Mouse (Mus musculus) liver, embryonic 12.5 days (tissue): ENCODE data around the gene Prr19. TPM values are rescaled to one million over a fixed set of nuclear protein-coding genes. Genes with fewer than 3 reads are reported as not detected.

Experiments used
- ATAC-seq: fragments of 200-750 bp; cut with Nextera tagmentation; 2 replicates; pipeline ENCODE4 v1.8.0; 2017; ENCODE audit warnings: moderate number of reproducible peaks, mild to moderate bottlenecking, moderate library complexity
- H3K27ac ChIP-seq: fragments of 300-500 bp; sonication (generic); 2 replicates; pipeline ENCODE4 v1.5.1; 2016; ENCODE audit warnings: mild to moderate bottlenecking
- H3K27me3 ChIP-seq: fragments of 300-500 bp; sonication (generic); replicated peaks from 2 replicates; pipeline ENCODE4 v1.6.1; 2016; ENCODE audit warnings: mild to moderate bottlenecking, moderate library complexity
- H3K36me3 ChIP-seq: fragments of 300-500 bp; sonication (generic); 2 replicates; pipeline ENCODE4 v1.6.1; 2016; ENCODE audit warnings: mild to moderate bottlenecking, moderate library complexity
- H3K4me1 ChIP-seq: fragments of 300-500 bp; sonication (generic); 2 replicates; pipeline ENCODE4 v1.6.1; 2016
- H3K4me2 ChIP-seq: fragments of 300-500 bp; sonication (generic); 2 replicates; pipeline ENCODE4 v1.6.1; 2016; ENCODE audit warnings: mild to moderate bottlenecking, moderate library complexity
- H3K4me3 ChIP-seq: fragments of 300-500 bp; sonication (generic); 2 replicates; pipeline ENCODE4 v1.5.1; 2016; ENCODE audit warnings: mild to moderate bottlenecking, moderate library complexity
- H3K9ac ChIP-seq: fragments of 300-500 bp; sonication (generic); 2 replicates; pipeline ENCODE4 v1.6.1; 2016; ENCODE audit warnings: mild to moderate bottlenecking, moderate library complexity
- H3K9me3 ChIP-seq: fragments of 300-500 bp; sonication (generic); replicated peaks from 2 replicates; pipeline ENCODE4 v1.6.1; 2016; ENCODE audit warnings: mild to moderate bottlenecking, moderate library complexity
- WGBS: fragments of 180-500 bp; shearing (Covaris S2); methylation state at CpG from one replicate; pipeline ENCODE4 v1.1.7; 2016; ENCODE audit not compliant: insufficient replicate concordance; 5-methylcytosine and 5-hydroxymethylcytosine counted together
- polyA plus RNA-seq: library from polyadenylated mRNA; unstranded; fragments of >200 nt; fragmentation: Nextera tagmentation; extraction: Ambion mirVana; gene quantifications from 2 replicates; pipeline ENCODE4 v1.2.1, GENCODE M21; 2016

Prr19 gene
- polyA plus RNA-seq, 1 experiment from 2014 or later: 0.10 TPM

GRCm38 (mm10) chr7:25269545-25270271 lies 31.5 kb upstream of the Prr19 start:
- Histone ChIP-seq H3K36me3 (peaks cover 28% of the 10 kb centered on the region), H3K9ac (peak overlapping the region; percentile 93), H3K27me3 (no peaks in the 10 kb centered on the region), H3K9me3 (no peaks in the 10 kb centered on the region), H3K4me2 (peak overlapping the region; percentile 89), H3K4me3 (peak overlapping the region; percentile 81), H3K27ac (peak overlapping the region; percentile 89), H3K4me1 (peaks cover 84% of the 10 kb centered on the region)
- ATAC-seq: no peak
- 71% methylated on average over 8 of the region's 8 CpGs for WGBS

- WGBS: 88% methylated on average over 35 of the region's 35 CpGs
- peak overlapping the region; percentile 95 for H3K27ac ChIP-seq
- no peaks in the 10 kb centered on the region for H3K27me3 ChIP-seq
- H3K9ac ChIP-seq: peak overlapping the region; percentile 93; the same call in 1 of the 2 replicates
- no peak for ATAC-seq
- H3K4me1 ChIP-seq: peaks cover 87% of the 10 kb centered on the region
- peak overlapping the region; percentile 89; the same call in 1 of the 2 replicates for H3K4me2 ChIP-seq
- H3K9me3 ChIP-seq: no peaks in the 10 kb centered on the region
- no peak overlapping the region for H3K4me3 ChIP-seq
- H3K36me3 ChIP-seq: peaks cover 32% of the 10 kb centered on the region
Observed at GRCm38 (mm10) chr7:25270652-25271633, 30.3 kb upstream of the Prr19 start.

GRCm38 (mm10) chr7:25271651-25272444 lies 29.4 kb upstream of the Prr19 start:
- 87% methylated on average over 30 of the region's 30 CpGs for WGBS
- Histone ChIP-seq H3K4me2 (0 out of 2 replicates have a peak overlapping the region, but pooled peaks have one; percentile 2), H3K27ac (peak overlapping the region; percentile 95), H3K4me1 (peaks cover 87% of the 10 kb centered on the region), H3K27me3 (no peaks in the 10 kb centered on the region), H3K9me3 (no peaks in the 10 kb centered on the region), H3K4me3 (no peak overlapping the region), H3K36me3 (peaks cover 32% of the 10 kb centered on the region), H3K9ac (peak overlapping the region; percentile 36; the same call in 1 of the 2 replicates)
- no peak for ATAC-seq

- no peaks in the 10 kb centered on the region for H3K27me3 ChIP-seq
- peak overlapping the region; percentile 66 for H3K4me2 ChIP-seq
- H3K9ac ChIP-seq: peak overlapping the region; percentile 53
- WGBS: 87% methylated on average over 38 of the region's 38 CpGs
- peak overlapping the region; percentile 95 for H3K27ac ChIP-seq
- no peak for ATAC-seq
- peaks cover 91% of the 10 kb centered on the region for H3K4me1 ChIP-seq
- H3K4me3 ChIP-seq: peak overlapping the region; percentile 29; the same call in 1 of the 2 replicates
- no peaks in the 10 kb centered on the region for H3K9me3 ChIP-seq
- H3K36me3 ChIP-seq: peaks cover 32% of the 10 kb centered on the region
Observed at GRCm38 (mm10) chr7:25272445-25273258, 28.6 kb upstream of the Prr19 start.

- Histone ChIP-seq H3K4me2 (peak overlapping the region; percentile 66), H3K36me3 (peaks cover 32% of the 10 kb centered on the region), H3K9ac (peak overlapping the region; percentile 53), H3K27me3 (no peaks in the 10 kb centered on the region), H3K4me3 (peak overlapping the region; percentile 29), H3K27ac (peak overlapping the region; percentile 95), H3K9me3 (no peaks in the 10 kb centered on the region), H3K4me1 (peaks cover 98% of the 10 kb centered on the region)
- peak; percentile 83 for ATAC-seq
- WGBS: 72% methylated on average over 22 of the region's 22 CpGs
Observed at GRCm38 (mm10) chr7:25273259-25274241, 27.7 kb upstream of the Prr19 start.

GRCm38 (mm10) chr7:25274571-25274970 lies 26.6 kb upstream of the Prr19 start:
- H3K4me1 ChIP-seq: peaks cover 95% of the 10 kb centered on the region
- 31% methylated on average over 5 of the region's 5 CpGs for WGBS
- H3K9ac ChIP-seq: peak overlapping the region; percentile 53
- H3K4me3 ChIP-seq: 0 out of 2 replicates have a peak overlapping the region, but pooled peaks have one; percentile 3
- no peaks in the 10 kb centered on the region for H3K9me3 ChIP-seq
- peaks cover 32% of the 10 kb centered on the region for H3K36me3 ChIP-seq
- H3K27ac ChIP-seq: peak overlapping the region; percentile 95
- peak overlapping the region; percentile 66 for H3K4me2 ChIP-seq
- no peaks in the 10 kb centered on the region for H3K27me3 ChIP-seq
- ATAC-seq: 0 out of 2 replicates have a peak, but pooled peaks have one; percentile 5

- Histone ChIP-seq H3K27ac (peak overlapping the region; percentile 95), H3K4me2 (peak overlapping the region; percentile 66), H3K4me1 (peaks cover 95% of the 10 kb centered on the region)
Observed at GRCm38 (mm10) chr7:25274996-25275395, 26.2 kb upstream of the Prr19 start.

GRCm38 (mm10) chr7:25275555-25276298 lies 25.5 kb upstream of the Prr19 start:
- Histone ChIP-seq H3K9ac (peak overlapping the region; percentile 44), H3K27me3 (no peaks in the 10 kb centered on the region), H3K27ac (peak overlapping the region; percentile 97), H3K36me3 (peaks cover 30% of the 10 kb centered on the region), H3K9me3 (no peaks in the 10 kb centered on the region), H3K4me2 (peak overlapping the region; percentile 7; the same call in 1 of the 2 replicates), H3K4me1 (peaks cover 95% of the 10 kb centered on the region), H3K4me3 (no peak overlapping the region)
- WGBS: 68% methylated on average over 9 of the region's 9 CpGs
- no peak for ATAC-seq

More at GRCm38 (mm10) chr7:25274996-25275395, 26.2 kb upstream of the Prr19 start:
- Histone ChIP-seq H3K9me3 (no peaks in the 10 kb centered on the region), H3K36me3 (peaks cover 32% of the 10 kb centered on the region), H3K4me3 (0 out of 2 replicates have a peak overlapping the region, but pooled peaks have one; percentile 3), H3K27me3 (no peaks in the 10 kb centered on the region), H3K9ac (peak overlapping the region; percentile 53)
- WGBS: 77% methylated on average over 3 of the region's 3 CpGs
- ATAC-seq: no peak

GRCm38 (mm10) chr7:25277405-25277804 lies 23.8 kb upstream of the Prr19 start:
- H3K4me3 ChIP-seq: peak overlapping the region; percentile 67
- H3K27me3 ChIP-seq: no peaks in the 10 kb centered on the region
- H3K9ac ChIP-seq: peak overlapping the region; percentile 87
- peak overlapping the region; percentile 99 for H3K4me2 ChIP-seq
- H3K9me3 ChIP-seq: no peaks in the 10 kb centered on the region
- 88% methylated on average over 4 of the region's 4 CpGs for WGBS
- no peak for ATAC-seq
- H3K27ac ChIP-seq: peak overlapping the region; percentile 97
- peaks cover 89% of the 10 kb centered on the region for H3K4me1 ChIP-seq
- H3K36me3 ChIP-seq: peaks cover 13% of the 10 kb centered on the region
